Mouse (Mus musculus) intestine, embryonic 14.5 days (tissue): ENCODE measurements around the gene Ypel4. TPM values are rescaled to one million over a fixed set of nuclear protein-coding genes. Genes with fewer than 3 reads are reported as not detected.

ENCODE experiments used
- ATAC-seq: fragments of 200-750 bp; cut with Nextera tagmentation; replicated peaks from 2 replicates; pipeline ENCODE4 v1.8.0; 2017; ENCODE audit warnings: low read depth, moderate number of reproducible peaks, moderate TSS enrichment, moderate library complexity; ENCODE audit not compliant: low FRiP score, low TSS enrichment
- DNase-seq: peaks from one replicate; pipeline ENCODE4 v3.0.0-alpha.2; 2018; ENCODE audit warnings: low spot score
- H3K27ac ChIP-seq: fragments of 300-500 bp; sonication (generic); 2 replicates; pipeline ENCODE4 v1.5.1; 2014; ENCODE audit warnings: low read depth, mild to moderate bottlenecking, control low read depth
- H3K27me3 ChIP-seq: fragments of 300-500 bp; sonication (generic); replicated peaks from 2 replicates; pipeline ENCODE4 v1.6.1; 2014; ENCODE audit warnings: low read length, control low read depth; ENCODE audit not compliant: control insufficient read depth, insufficient read depth
- H3K36me3 ChIP-seq: fragments of 300-500 bp; sonication (generic); 2 replicates; pipeline ENCODE4 v1.6.1; 2014; ENCODE audit warnings: low read length, control low read depth; ENCODE audit not compliant: control insufficient read depth, insufficient read depth
- H3K4me1 ChIP-seq: fragments of 300-500 bp; sonication (generic); replicated peaks from 2 replicates; pipeline ENCODE4 v1.6.1; 2014; ENCODE audit warnings: low read length, control low read depth, mixed read lengths; ENCODE audit not compliant: control insufficient read depth, insufficient read depth
- H3K4me2 ChIP-seq: fragments of 300-500 bp; sonication (generic); 2 replicates; pipeline ENCODE4 v1.6.1; 2014; ENCODE audit warnings: low read length
- H3K4me3 ChIP-seq: fragments of 300-500 bp; sonication (generic); 2 replicates; pipeline ENCODE4 v1.5.1; 2014; ENCODE audit warnings: low read depth, low read length, control low read depth, mixed read lengths
- H3K9ac ChIP-seq: fragments of 300-500 bp; sonication (generic); 2 replicates; pipeline ENCODE4 v1.6.1; 2014; ENCODE audit warnings: mild to moderate bottlenecking, low read length
- H3K9me3 ChIP-seq: fragments of 300-500 bp; sonication (generic); 2 replicates; pipeline ENCODE4 v1.6.1; 2016; ENCODE audit warnings: low read length, control low read depth; ENCODE audit not compliant: control insufficient read depth
- WGBS: fragments of 180-500 bp; shearing (Covaris S2); extraction: QIAGEN DNeasy Blood & Tissue Kit; methylation state at CpG from one replicate; pipeline ENCODE4 v1.1.7; 2014; 5-methylcytosine and 5-hydroxymethylcytosine counted together
- polyA plus RNA-seq: library from polyadenylated mRNA; unstranded; fragments of >200 nt; fragmentation: Nextera tagmentation; extraction: Ambion mirVana; gene quantifications from 2 replicates; pipeline ENCODE4 v1.2.1, GENCODE M21; 2014

Gene Ypel4
- polyA plus RNA-seq, 1 experiment from 2014 or later: 6.9 TPM

- peak within 1 kb of the TSS; percentile 97 for H3K4me3 ChIP-seq
- H3K9me3 ChIP-seq: no peaks in the 10 kb centered on the region
- H3K27me3 ChIP-seq: no peaks in the 10 kb centered on the region
- under 1% methylated on average over 25 of the region's 25 CpGs for WGBS
- H3K4me2 ChIP-seq: peak within 1 kb of the TSS; percentile 93
- peak within 1 kb of the TSS; percentile 100 for H3K27ac ChIP-seq
- H3K4me1 ChIP-seq: peaks cover 28% of the 10 kb centered on the region
- H3K9ac ChIP-seq: peak within 1 kb of the TSS; percentile 100
- DNase-seq (peak; percentile 89), ATAC-seq (peak; percentile 89)
- peaks cover 14% of the 10 kb centered on the region for H3K36me3 ChIP-seq
Measured at GRCm38 (mm10) chr2:84743561-84743960, 9.7 kb downstream of the Ypel4 start, which contains the start of gene Gm19426. Gene Gm19426 (minus strand): TSS chr2:84743655.

GRCm38 (mm10) chr2:84744126-84744525 lies 10.3 kb downstream of the Ypel4 start:
- Histone ChIP-seq H3K27me3 (no peaks in the 10 kb centered on the region), H3K4me3 (peak overlapping the region; percentile 97), H3K9ac (peak overlapping the region; percentile 100), H3K27ac (peak overlapping the region; percentile 100), H3K4me2 (peak overlapping the region; percentile 93), H3K4me1 (peaks cover 23% of the 10 kb centered on the region), H3K9me3 (no peaks in the 10 kb centered on the region), H3K36me3 (peaks cover 14% of the 10 kb centered on the region)
- peak; percentile 46 for ATAC-seq
- no peak for DNase-seq
- under 1% methylated on average over 10 of the region's 10 CpGs for WGBS

GRCm38 (mm10) chr2:84750115-84750514 lies 16.3 kb downstream of the Ypel4 start:
- no peaks in the 10 kb centered on the region for H3K36me3 ChIP-seq
- H3K27ac ChIP-seq: no peak overlapping the region
- H3K4me3 ChIP-seq: no peak overlapping the region
- no peaks in the 10 kb centered on the region for H3K27me3 ChIP-seq
- 59% methylated on average over 6 of the region's 6 CpGs for WGBS
- ATAC-seq: no peak
- H3K4me1 ChIP-seq: no peaks in the 10 kb centered on the region
- no peak overlapping the region for H3K9ac ChIP-seq
- no peak for DNase-seq
- no peaks in the 10 kb centered on the region for H3K9me3 ChIP-seq
- no peak overlapping the region for H3K4me2 ChIP-seq

- WGBS: 79% methylated on average over 5 of the region's 5 CpGs
- ATAC-seq: no peak
- H3K27me3 ChIP-seq: no peaks in the 10 kb centered on the region
- H3K36me3 ChIP-seq: no peaks in the 10 kb centered on the region
- H3K4me2 ChIP-seq: no peak overlapping the region
- DNase-seq: no peak
- H3K4me1 ChIP-seq: no peaks in the 10 kb centered on the region
- no peaks in the 10 kb centered on the region for H3K9me3 ChIP-seq
- H3K9ac ChIP-seq: no peak overlapping the region
- H3K4me3 ChIP-seq: no peak overlapping the region
- no peak overlapping the region for H3K27ac ChIP-seq
Measured at GRCm38 (mm10) chr2:84756245-84756644, 22.4 kb downstream of the Ypel4 start.

- 63% methylated on average over 7 of the region's 7 CpGs for WGBS
- H3K36me3 ChIP-seq: no peaks in the 10 kb centered on the region
- H3K4me1 ChIP-seq: no peaks in the 10 kb centered on the region
- no peak overlapping the region for H3K4me3 ChIP-seq
- H3K9ac ChIP-seq: no peak overlapping the region
- no peaks in the 10 kb centered on the region for H3K9me3 ChIP-seq
- ATAC-seq (no peak), DNase-seq (no peak)
- H3K4me2 ChIP-seq: no peak overlapping the region
- no peaks in the 10 kb centered on the region for H3K27me3 ChIP-seq
- no peak overlapping the region for H3K27ac ChIP-seq
Measured at GRCm38 (mm10) chr2:84757026-84757682, 23.3 kb downstream of the Ypel4 start.

- no peak overlapping the region for H3K4me3 ChIP-seq
- no peaks in the 10 kb centered on the region for H3K27me3 ChIP-seq
- no peak for DNase-seq
- whole genome bisulfite sequencing: 0% methylated on average over 2 of the region's 2 CpGs
- no peak overlapping the region for H3K27ac ChIP-seq
- no peaks in the 10 kb centered on the region for H3K36me3 ChIP-seq
- no peak overlapping the region for H3K4me2 ChIP-seq
- H3K9me3 ChIP-seq: no peaks in the 10 kb centered on the region
- no peak; the same call in 1 of the 2 replicates for ATAC-seq
- no peak overlapping the region for H3K9ac ChIP-seq
- no peaks in the 10 kb centered on the region for H3K4me1 ChIP-seq
Measured at GRCm38 (mm10) chr2:84758542-84759127, 24.8 kb downstream of the Ypel4 start.

- no peaks in the 10 kb centered on the region for H3K9me3 ChIP-seq
- H3K4me1 ChIP-seq: no peaks in the 10 kb centered on the region
- no peaks in the 10 kb centered on the region for H3K27me3 ChIP-seq
- H3K36me3 ChIP-seq: 0 out of 2 replicates have a peak, but pooled peaks cover 3% of the 10 kb centered on the region
- no peak overlapping the region for H3K27ac ChIP-seq
- H3K9ac ChIP-seq: no peak overlapping the region
- ATAC-seq: no peak
- WGBS: 69% methylated on average over 8 of the region's 8 CpGs
- DNase-seq: no peak
- no peak overlapping the region for H3K4me2 ChIP-seq
- H3K4me3 ChIP-seq: no peak overlapping the region
Measured at GRCm38 (mm10) chr2:84760777-84761176, 26.9 kb downstream of the Ypel4 start.

GRCm38 (mm10) chr2:84761309-84761708 lies 27.5 kb downstream of the Ypel4 start:
- ATAC-seq: no peak
- Histone ChIP-seq H3K9ac (no peak overlapping the region), H3K27ac (no peak overlapping the region), H3K27me3 (no peaks in the 10 kb centered on the region), H3K4me2 (no peak overlapping the region), H3K36me3 (0 out of 2 replicates have a peak, but pooled peaks cover 3% of the 10 kb centered on the region), H3K9me3 (no peaks in the 10 kb centered on the region), H3K4me1 (no peaks in the 10 kb centered on the region), H3K4me3 (no peak overlapping the region)
- DNase-seq: no peak
- 80% methylated on average over 3 of the region's 3 CpGs for WGBS

- Histone ChIP-seq H3K9me3 (no peaks in the 10 kb centered on the region), H3K4me3 (no peak overlapping the region), H3K36me3 (0 out of 2 replicates have a peak, but pooled peaks cover 5% of the 10 kb centered on the region), H3K27me3 (no peaks in the 10 kb centered on the region), H3K27ac (no peak overlapping the region), H3K4me2 (no peak overlapping the region), H3K4me1 (no peaks in the 10 kb centered on the region), H3K9ac (no peak overlapping the region)
- ATAC-seq (no peak), DNase-seq (no peak)
- WGBS: 91% methylated on average over 1 of the region's 1 CpGs
Measured at GRCm38 (mm10) chr2:84761840-84762239, 28.0 kb downstream of the Ypel4 start.
